Mouse (Mus musculus) adrenal gland, postnatal 10 days (tissue): ENCODE measurements at regions not wholly inside any gene's neighbourhood (a gene's known extent, or its start where the extent isn't known, plus 50 kb on each side); places are given as distances from the start of the nearest gene placed in this dataset.

Source experiments
- DNase-seq: peaks from one replicate; pipeline ENCODE4 v3.0.0; 2021; ENCODE audit warnings: mixed read lengths

GRCm38 (mm10) chr10:92077291-92077690 is 644.9 kb downstream of the Nedd1 start:
- no peak for DNase-seq

GRCm38 (mm10) chr10:92076754-92077153 is 645.5 kb downstream of the Nedd1 start:
- no peak for DNase-seq

- no peak for DNase-seq
Measured at GRCm38 (mm10) chr10:92075469-92075868, 646.8 kb downstream of the Nedd1 start.

- no peak for DNase-seq
Measured at GRCm38 (mm10) chr10:92074698-92075394, 647.4 kb downstream of the Nedd1 start.

- DNase-seq: no peak
Measured at GRCm38 (mm10) chr10:92073873-92074390, 648.3 kb downstream of the Nedd1 start.

- DNase-seq: no peak
Measured at GRCm38 (mm10) chr10:92044783-92045182, 677.4 kb downstream of the Nedd1 start.

- DNase-seq: no peak
Measured at GRCm38 (mm10) chr10:92036176-92036575, 686.0 kb downstream of the Nedd1 start.

GRCm38 (mm10) chr10:92030221-92030620 is 692.0 kb downstream of the Nedd1 start:
- DNase-seq: no peak

GRCm38 (mm10) chr10:92024203-92024602 is 698.0 kb downstream of the Nedd1 start:
- DNase-seq: no peak

- no peak for DNase-seq
Measured at GRCm38 (mm10) chr10:92021036-92021435, 701.2 kb downstream of the Nedd1 start.

- no peak for DNase-seq
Measured at GRCm38 (mm10) chr10:92009551-92009950, 712.7 kb downstream of the Nedd1 start.

GRCm38 (mm10) chr10:92007891-92008290 is 714.3 kb downstream of the Nedd1 start:
- DNase-seq: peak; percentile 13

GRCm38 (mm10) chr10:92006467-92006866 is 715.8 kb downstream of the Nedd1 start:
- no peak for DNase-seq

GRCm38 (mm10) chr10:91991040-91991439 is 731.2 kb downstream of the Nedd1 start:
- DNase-seq: no peak

- peak; percentile 19 for DNase-seq
Measured at GRCm38 (mm10) chr10:91988364-91988763, 733.9 kb downstream of the Nedd1 start.

- no peak for DNase-seq
Measured at GRCm38 (mm10) chr10:91979841-91980240, 742.4 kb downstream of the Nedd1 start.

GRCm38 (mm10) chr10:91971951-91972350 is 750.3 kb downstream of the Nedd1 start:
- DNase-seq: no peak

GRCm38 (mm10) chr10:91967570-91968310 is 754.5 kb downstream of the Nedd1 start:
- DNase-seq: no peak

GRCm38 (mm10) chr10:91959734-91960492 is 762.3 kb downstream of the Nedd1 start:
- no peak for DNase-seq

GRCm38 (mm10) chr10:91953078-91953477 is 769.1 kb downstream of the Nedd1 start:
- DNase-seq: no peak

GRCm38 (mm10) chr10:91923626-91924025 is 742.5 kb upstream of the Tmpo start:
- no peak for DNase-seq

- DNase-seq: no peak
Measured at GRCm38 (mm10) chr10:91889864-91890263, 708.7 kb upstream of the Tmpo start.

- DNase-seq: peak; percentile 14
Measured at GRCm38 (mm10) chr10:91888537-91888936, 707.4 kb upstream of the Tmpo start.
